Mouse (Mus musculus) layer of hippocampus, adult 2 months (tissue): ENCODE results near the gene Chd9. TPM values are rescaled to one million over a fixed set of nuclear protein-coding genes. Genes with fewer than 3 reads are reported as not detected.

Source experiments
- DNase-seq, 2 experiments: peaks; one replicate each; pipeline ENCODE4 v3.0.0; 2022; ENCODE audit warnings: low spot score in 2 of 2
- H3K27ac ChIP-seq: fragments of 200-600 bp; 2 replicates; pipeline ENCODE4 v1.8.1; 2022
- H3K4me3 ChIP-seq: fragments of 200-600 bp; 2 replicates; pipeline ENCODE4 v1.8.1; 2022; ENCODE audit warnings: mild to moderate bottlenecking
- CTCF ChIP-seq: fragments of 200-600 bp; conservative IDR thresholded peaks from 2 replicates; pipeline ENCODE4 v1.8.1; 2022; ENCODE audit warnings: antibody characterized with exemption, mild to moderate bottlenecking, moderate library complexity
- microRNA-seq, 2 experiments: library from miRNA; unstranded; fragments of <30 nt; microRNA quantifications; one replicate each; pipeline ENCODE4 v1.2.0; 2021
- total RNA-seq, 2 experiments: library from RNA; stranded (reverse); gene quantifications; 2 replicates each; pipeline ENCODE4 v1.2.3; 2021

Gene Chd9
- total RNA-seq, 2 experiments from 2014 or later = 254 to 256 TPM

DNA sequence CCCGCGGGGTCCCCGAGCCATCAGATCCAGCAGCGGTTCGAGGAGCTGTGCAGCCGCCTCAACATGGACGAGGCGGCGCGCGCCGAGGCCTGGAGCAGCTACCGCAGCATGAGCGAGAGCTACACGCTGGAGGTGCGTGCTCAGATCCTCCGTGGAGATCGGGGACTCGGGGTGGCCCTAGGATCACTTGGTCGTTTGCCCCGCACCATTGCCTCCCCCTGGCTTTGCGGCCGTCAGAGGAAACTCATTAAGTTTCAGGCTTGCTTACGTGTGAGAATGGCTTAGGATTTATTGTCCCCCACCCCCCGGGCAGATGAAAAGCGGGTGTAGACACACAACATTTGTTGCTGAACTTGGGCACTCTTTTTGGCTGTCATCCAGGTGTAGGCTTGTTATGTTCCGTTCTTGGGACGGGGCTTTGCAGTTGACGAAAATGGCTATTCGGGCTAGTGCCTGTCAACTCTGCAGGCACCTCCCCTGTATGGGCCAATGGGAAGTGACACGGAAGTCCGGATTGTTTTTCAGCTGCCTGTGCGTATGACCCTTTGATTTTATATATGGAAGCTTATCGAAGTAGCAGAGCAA is 242.2 kb downstream of the Chd9 start:
- Histone ChIP-seq H3K4me3 (peak overlapping the region; percentile 87), H3K27ac (peak overlapping the region; percentile 92)
- TF ChIP-seq CTCF = no peak
- DNase-seq = peak; percentile 59 to 76

DNA sequence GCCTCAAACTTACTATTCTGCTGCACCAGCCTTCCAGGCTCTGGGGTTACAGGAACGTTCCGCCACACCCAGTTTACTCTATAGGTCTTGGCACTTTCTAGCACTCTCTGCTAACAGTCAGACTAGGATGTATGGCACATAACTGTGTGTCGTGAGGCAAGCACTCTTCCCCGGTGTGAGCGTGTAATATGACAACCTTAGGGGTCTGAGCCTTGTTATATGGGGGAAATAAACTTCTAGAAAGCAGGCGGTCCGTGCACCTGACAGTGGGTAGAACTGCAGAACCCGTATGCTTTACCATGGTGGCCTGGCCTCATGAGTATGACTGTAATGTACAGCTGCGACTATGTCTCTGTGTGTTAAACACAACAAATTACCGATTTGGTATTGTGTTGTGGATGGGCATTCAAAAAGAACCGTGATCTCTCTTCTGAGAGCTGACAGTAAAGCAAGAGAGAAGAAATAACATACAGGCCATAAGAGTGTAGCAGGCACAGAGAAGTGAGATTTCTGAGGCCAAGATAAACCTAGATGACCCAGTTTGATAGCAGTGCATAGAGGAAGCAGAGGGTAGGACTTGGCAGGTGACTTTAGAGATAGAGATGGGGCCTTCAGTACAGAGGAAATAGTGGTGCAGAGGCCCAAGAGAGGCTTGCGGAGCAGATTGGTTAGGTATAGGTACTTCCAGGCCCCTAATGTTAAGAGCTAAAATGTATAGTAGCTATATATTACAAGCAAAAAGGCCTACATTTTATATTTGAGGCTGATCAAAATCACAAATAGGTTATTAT is 249.1 kb downstream of the Chd9 start:
- H3K27ac ChIP-seq = no peak overlapping the region
- TF ChIP-seq CTCF = no peak
- H3K4me3 ChIP-seq = no peak overlapping the region
- DNase-seq = no peak

DNA sequence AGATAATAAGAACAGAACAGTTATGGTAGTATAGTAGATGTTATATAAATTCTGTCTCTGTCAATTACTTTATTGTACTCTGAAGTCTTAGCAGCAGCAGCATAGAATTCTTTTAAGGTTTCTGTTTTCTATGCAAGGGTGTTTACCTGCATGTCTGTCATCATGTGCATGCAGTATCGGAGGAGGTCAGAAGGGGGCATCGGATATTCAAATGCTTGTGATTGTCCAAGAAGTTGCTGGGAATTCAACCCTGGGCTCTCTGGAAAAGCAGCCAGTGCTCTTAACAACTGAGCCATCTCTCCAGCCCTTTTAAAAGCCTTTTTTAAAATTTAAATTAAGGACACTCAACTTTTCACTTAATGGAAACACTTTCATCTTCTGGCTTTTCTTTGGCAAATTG is 251.5 kb downstream of the Chd9 start:
- peak; percentile 43 for TF ChIP-seq CTCF
- Histone ChIP-seq H3K27ac (no peak overlapping the region), H3K4me3 (no peak overlapping the region)
- DNase-seq = no peak

DNA sequence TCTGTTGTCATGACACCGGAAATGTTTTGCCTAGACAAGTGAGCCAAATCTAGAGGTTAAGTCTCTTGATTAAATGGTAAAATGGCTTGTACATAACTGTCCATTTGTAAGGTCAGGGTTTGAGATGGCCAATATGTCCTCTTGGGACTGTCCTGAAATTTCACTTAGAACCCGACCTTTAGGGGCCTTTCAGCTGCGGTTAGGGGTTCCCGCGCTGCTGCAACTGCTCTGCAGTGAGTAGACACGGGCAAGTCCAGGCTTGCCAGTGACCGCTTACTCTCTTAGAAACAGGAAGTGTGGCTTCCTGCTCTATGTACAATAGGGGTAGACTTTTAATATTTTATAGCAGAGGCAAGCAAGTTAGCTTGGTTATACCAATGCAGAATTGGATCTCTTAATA is 253.8 kb downstream of the Chd9 start:
- H3K4me3 ChIP-seq = no peak overlapping the region
- no peak for TF ChIP-seq CTCF
- no peak overlapping the region for H3K27ac ChIP-seq
- DNase-seq = no peak

DNA sequence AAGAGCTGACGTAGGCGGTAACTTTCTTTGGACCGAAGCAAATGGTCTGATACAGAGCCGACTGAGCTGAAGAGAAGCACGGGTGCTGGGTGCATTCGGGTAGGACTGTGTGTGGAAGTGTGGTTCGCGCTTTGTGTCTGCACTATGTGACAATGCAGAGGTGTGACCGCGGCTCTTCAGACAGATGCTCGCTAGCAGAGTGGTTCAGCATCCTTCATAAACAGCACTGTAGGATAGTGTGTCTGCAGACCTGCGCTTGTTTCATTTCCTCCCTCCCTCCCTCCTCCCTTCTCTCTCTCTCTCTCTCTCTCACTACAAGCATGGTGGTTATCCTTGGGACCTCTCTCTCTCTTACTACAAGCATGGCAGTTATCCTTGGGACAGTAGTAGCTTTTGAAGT is 254.3 kb downstream of the Chd9 start:
- DNase-seq = no peak
- H3K27ac ChIP-seq = no peak overlapping the region
- no peak for TF ChIP-seq CTCF
- H3K4me3 ChIP-seq = no peak overlapping the region

DNA sequence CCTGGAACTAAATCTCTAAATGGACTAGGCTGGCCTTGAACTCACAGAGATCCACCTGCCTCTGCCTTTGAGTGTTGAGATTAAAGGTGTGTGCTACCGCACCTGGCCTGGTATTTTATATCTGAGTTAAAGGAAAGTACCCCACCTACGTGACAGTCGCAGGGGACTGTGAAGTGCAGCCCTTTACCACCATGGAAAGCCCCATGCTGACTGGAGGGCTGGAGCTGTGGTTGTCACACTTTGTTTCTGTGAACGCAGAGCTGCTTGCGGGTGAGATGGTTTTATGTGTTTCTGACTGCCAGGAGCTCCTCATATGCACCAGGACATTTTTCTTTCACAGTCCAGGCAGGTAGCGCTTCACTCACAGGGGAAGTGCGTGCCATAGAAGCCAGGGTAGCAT is 260.3 kb downstream of the Chd9 start:
- Histone ChIP-seq H3K27ac (no peak overlapping the region), H3K4me3 (no peak overlapping the region)
- DNase-seq = no peak
- TF ChIP-seq CTCF = no peak

DNA sequence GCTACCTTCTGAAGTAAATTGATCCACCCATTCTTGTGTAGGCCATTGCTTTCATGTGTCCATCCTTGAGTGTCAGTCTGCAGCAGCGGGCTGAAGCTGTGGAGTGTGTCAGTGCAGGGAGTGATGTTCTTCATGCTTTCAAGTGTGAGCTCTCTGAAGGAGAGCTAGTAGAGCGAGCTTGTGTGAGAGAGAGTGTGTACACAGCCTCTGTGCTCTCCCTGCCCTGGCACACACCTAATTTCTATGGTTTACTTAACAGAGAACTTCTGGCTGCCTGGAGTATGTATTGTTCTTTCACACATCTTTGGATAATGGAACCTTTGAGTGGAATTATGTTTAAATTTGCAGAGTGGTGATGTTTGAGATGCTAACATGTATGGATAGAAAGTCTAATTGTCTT is 261.4 kb downstream of the Chd9 start:
- no peak overlapping the region for H3K4me3 ChIP-seq
- TF ChIP-seq CTCF = no peak
- H3K27ac ChIP-seq = no peak overlapping the region
- DNase-seq = no peak

DNA sequence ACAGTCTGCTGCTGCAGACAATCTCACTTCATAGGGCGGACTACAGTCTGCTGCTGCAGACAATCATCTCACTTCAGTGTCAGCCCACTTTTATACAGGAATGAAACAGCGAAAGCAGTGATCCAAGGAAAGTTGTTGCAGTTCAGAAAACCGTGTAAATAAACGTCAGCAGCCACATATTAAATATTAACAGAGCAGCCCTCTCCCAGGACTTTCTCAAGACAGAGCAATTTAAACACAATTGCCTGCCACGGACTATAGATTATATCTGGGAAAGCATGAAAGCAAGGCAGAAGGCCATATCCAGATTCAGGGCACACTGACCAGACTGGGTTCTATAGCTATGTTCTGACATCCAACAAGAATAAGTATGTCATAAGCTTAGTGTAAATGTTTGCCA is 266.0 kb downstream of the Chd9 start:
- TF ChIP-seq CTCF = no peak
- Histone ChIP-seq H3K27ac (no peak overlapping the region), H3K4me3 (no peak overlapping the region)
- DNase-seq = no peak

DNA sequence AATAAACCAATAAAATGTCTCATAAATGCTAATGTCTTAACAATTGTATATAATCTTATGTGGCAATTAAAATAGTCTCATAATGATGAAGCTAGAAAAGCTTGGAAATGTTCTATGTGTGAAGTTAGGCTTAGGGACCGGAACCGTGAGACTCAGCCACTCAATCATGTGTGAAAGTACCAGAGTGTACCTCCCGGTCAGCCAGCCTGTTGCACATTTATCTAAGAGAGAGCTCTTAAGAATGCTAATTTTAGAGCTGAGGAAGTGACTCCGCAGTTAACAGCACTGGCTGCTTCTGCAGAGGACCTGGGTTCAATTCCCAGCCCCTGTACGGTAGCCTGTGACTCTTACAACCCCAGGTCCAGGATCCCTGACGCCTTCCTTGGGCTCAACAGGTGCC is 270.0 kb downstream of the Chd9 start:
- Histone ChIP-seq H3K4me3 (no peak overlapping the region), H3K27ac (no peak overlapping the region)
- no peak for TF ChIP-seq CTCF
- DNase-seq = no peak

Small RNAs within 50 kb of the gene (microRNA-seq; reads per million reads assigned to microRNA genes)
- gene Gm44382 = 0 reads per million in 2 experiments

Other genes with a start within 250 kb of the Chd9 start
- gene Gm19935, start 11.0 kb upstream of the Chd9 start, total RNA-seq = 1 to 10 TPM; 1.7 to 2.4 TPM
- 10 to 100 TPM; 38.5 to 42.3 TPM for gene Rbl2, start 241.7 kb downstream of the Chd9 start, total RNA-seq